Mouse (Mus musculus) CH12.LX (cell line): ENCODE data around the gene Clcnka. TPM values are rescaled to one million over a fixed set of nuclear protein-coding genes. Genes with fewer than 3 reads are reported as not detected.

Experiments used
- DNase-seq: peaks from one replicate; pipeline ENCODE4 v3.0.0-alpha.2; 2013; ENCODE audit errors: extremely low read depth
- H3K27ac ChIP-seq: 2 replicates; pipeline ENCODE4 v1.5.1; 2012; ENCODE audit warnings: low read depth, mild to moderate bottlenecking, control low read depth, moderate library complexity; ENCODE audit not compliant: insufficient read depth
- H3K27me3 ChIP-seq: replicated peaks from 2 replicates; pipeline ENCODE3; 2012; ENCODE audit warnings: inconsistent platforms
- H3K36me3 ChIP-seq, 2 experiments: replicated peaks in 1 of 2; 2 replicates each; pipeline versions ENCODE3 to v1.6.1; 2012; ENCODE audit warnings: inconsistent platforms in 1 of 2, low read length in 1 of 2, mild to moderate bottlenecking in 1 of 2, mixed read lengths in 1 of 2, moderate library complexity in 1 of 2; ENCODE audit not compliant: control insufficient read depth in 1 of 2, insufficient read depth in 1 of 2
- H3K4me1 ChIP-seq, 2 experiments: 2 replicates each; pipeline ENCODE4 v1.6.1; 2012; ENCODE audit warnings: inconsistent platforms in 1 of 2, moderate library complexity in 1 of 2; ENCODE audit not compliant: insufficient read depth in 2 of 2, control insufficient read depth in 1 of 2
- H3K4me2 ChIP-seq: 2 replicates; pipeline ENCODE4 v1.6.1; 2012; ENCODE audit warnings: low read depth, mild to moderate bottlenecking, control low read depth; ENCODE audit not compliant: poor library complexity, insufficient read depth, severe bottlenecking
- H3K4me3 ChIP-seq, 3 experiments: fragments of 150-350 bp in 1 of 3; sonication (generic) in 1 of 3; replicated peaks in 1 of 3; 2 replicates each; pipeline versions ENCODE3 to v1.5.1; 2011 to 2012; ENCODE audit warnings: low read depth in 2 of 3, low read length in 2 of 3, mild to moderate bottlenecking in 2 of 3, moderate library complexity in 2 of 3, control low read depth in 1 of 3, improper control_type of control experiment in 1 of 3, inconsistent platforms in 1 of 3, mixed read lengths in 1 of 3; ENCODE audit not compliant: poor library complexity in 1 of 3
- H3K79me2 ChIP-seq: replicated peaks from 2 replicates; pipeline ENCODE4 v1.6.1; 2012; ENCODE audit warnings: mild to moderate bottlenecking, moderate library complexity; ENCODE audit not compliant: control insufficient read depth, poor library complexity, insufficient read depth, severe bottlenecking; ENCODE audit errors: extremely low read depth
- H3K9ac ChIP-seq: 2 replicates; pipeline ENCODE4 v1.6.1; 2012; ENCODE audit warnings: low read depth, mild to moderate bottlenecking, control low read depth, moderate library complexity; ENCODE audit not compliant: insufficient read depth
- H3K9me3 ChIP-seq: replicated peaks from 2 replicates; pipeline ENCODE3; 2012; ENCODE audit warnings: low read length, inconsistent platforms, mixed read lengths
- BHLHE40 ChIP-seq: IDR thresholded peaks from 2 replicates; pipeline ENCODE4 v1.6.1; 2011; ENCODE audit warnings: mild to moderate bottlenecking, low read depth, low read length, improper control_type of control experiment
- CHD1 ChIP-seq: IDR thresholded peaks from 2 replicates; pipeline ENCODE4 v1.6.1; 2012; ENCODE audit warnings: low read depth, low read length, improper control_type of control experiment, inconsistent platforms
- CHD2 ChIP-seq: IDR thresholded peaks from 2 replicates; pipeline ENCODE4 v1.6.1; 2011; ENCODE audit warnings: low read length, improper control_type of control experiment
- ETS1 ChIP-seq: conservative IDR thresholded peaks from 2 replicates; pipeline ENCODE4 v1.6.1; 2012; ENCODE audit warnings: low read depth, mild to moderate bottlenecking, inconsistent platforms, low read length, improper control_type of control experiment, moderate library complexity
- GABPA ChIP-seq: IDR thresholded peaks from 2 replicates; pipeline ENCODE4 v1.6.1; 2012; ENCODE audit warnings: low read depth, low read length, improper control_type of control experiment, inconsistent platforms; ENCODE audit not compliant: insufficient replicate concordance
- HCFC1 ChIP-seq: IDR thresholded peaks from 2 replicates; pipeline ENCODE4 v1.6.1; 2012; ENCODE audit warnings: low read depth, mild to moderate bottlenecking, inconsistent platforms, low read length, improper control_type of control experiment
- IRF4 ChIP-seq: IDR thresholded peaks from 2 replicates; pipeline ENCODE4 v1.6.1; 2014; ENCODE audit warnings: low read depth, mild to moderate bottlenecking, inconsistent platforms, low read length, improper control_type of control experiment
- JUND ChIP-seq: conservative IDR thresholded peaks from 2 replicates; pipeline ENCODE4 v1.6.1; 2011; ENCODE audit warnings: low read depth, low read length, improper control_type of control experiment
- KAT2A ChIP-seq: IDR thresholded peaks from 2 replicates; pipeline ENCODE4 v1.6.1; 2012; ENCODE audit warnings: low read length, improper control_type of control experiment, inconsistent platforms; ENCODE audit not compliant: insufficient replicate concordance
- MAFK ChIP-seq: IDR thresholded peaks from 2 replicates; pipeline ENCODE4 v1.6.1; 2011; ENCODE audit warnings: low read length, improper control_type of control experiment; ENCODE audit not compliant: insufficient replicate concordance
- MAX ChIP-seq: IDR thresholded peaks from 2 replicates; pipeline ENCODE4 v1.6.1; 2011; ENCODE audit warnings: low read length, improper control_type of control experiment
- MEF2A ChIP-seq: IDR thresholded peaks from 2 replicates; pipeline ENCODE4 v1.6.1; 2014; ENCODE audit warnings: low read depth, mild to moderate bottlenecking, inconsistent platforms, low read length, improper control_type of control experiment, borderline replicate concordance
- MXI1 ChIP-seq: IDR thresholded peaks from 2 replicates; pipeline ENCODE4 v1.6.1; 2011; ENCODE audit warnings: mild to moderate bottlenecking, low read depth, low read length, improper control_type of control experiment
- NELFE ChIP-seq: IDR thresholded peaks from 2 replicates; pipeline ENCODE4 v1.6.1; 2011; ENCODE audit warnings: low read depth, low read length, improper control_type of control experiment
- PAX5 ChIP-seq: IDR thresholded peaks from 2 replicates; pipeline ENCODE4 v1.6.1; 2012; ENCODE audit warnings: low read length, inconsistent platforms, mixed read lengths
- POLR2A ChIP-seq: IDR thresholded peaks from 2 replicates; pipeline ENCODE4 v1.6.1; 2011; ENCODE audit warnings: low read depth, mild to moderate bottlenecking, improper control_type of control experiment, low read length
- POLR2AphosphoS2 ChIP-seq: IDR thresholded peaks from 2 replicates; pipeline ENCODE4 v1.6.1; 2011; ENCODE audit warnings: low read depth, low read length, improper control_type of control experiment
- RCOR1 ChIP-seq: conservative IDR thresholded peaks from 2 replicates; pipeline ENCODE4 v1.6.1; 2012; ENCODE audit warnings: low read depth, mild to moderate bottlenecking, inconsistent platforms, low read length, improper control_type of control experiment
- SIN3A ChIP-seq: IDR thresholded peaks from 2 replicates; pipeline ENCODE4 v1.6.1; 2012; ENCODE audit warnings: low read length, improper control_type of control experiment, inconsistent platforms
- TBP ChIP-seq: conservative IDR thresholded peaks from 2 replicates; pipeline ENCODE4 v1.6.1; 2011; ENCODE audit warnings: low read depth, low read length, improper control_type of control experiment
- UBTF ChIP-seq: IDR thresholded peaks from 2 replicates; pipeline ENCODE4 v1.6.1; 2012; ENCODE audit warnings: low read depth, mild to moderate bottlenecking, inconsistent platforms, low read length, improper control_type of control experiment, moderate library complexity
- ZMIZ1 ChIP-seq: IDR thresholded peaks from 2 replicates; pipeline ENCODE4 v1.6.1; 2012; ENCODE audit warnings: low read depth, mild to moderate bottlenecking, inconsistent platforms, low read length, improper control_type of control experiment
- ZNF384 ChIP-seq: IDR thresholded peaks from 2 replicates; pipeline ENCODE4 v1.6.1; 2012; ENCODE audit warnings: low read depth, low read length, improper control_type of control experiment, inconsistent platforms
- dilution Hi-C: fragments of 300-500 bp; cut with MboI; formaldehyde crosslinking; loops from 2 replicates; pipeline ENCODE4 v1.14.3; 2020; ENCODE audit warnings: low sequenced_read_pairs; ENCODE audit not compliant: extremely low pct_unique_long_range_greater_than_20kb, extremely low pct_ligation_motif_present
- in situ Hi-C: fragments of 300-500 bp; cut with MboI; formaldehyde crosslinking; loops from 3 replicates; pipeline ENCODE4 v1.14.3; 2019; ENCODE audit warnings: low sequenced_read_pairs, low pct_ligation_motif_present, low pct_unique_long_range_greater_than_20kb, mixed read lengths
- polyA plus RNA-seq: library from polyadenylated mRNA; unstranded; fragments of >175 nt; gene quantifications from 2 replicates; pipeline ENCODE4 v1.2.1, GENCODE M21; 2012; ENCODE audit warnings: low read depth; ENCODE audit not compliant: insufficient read length
- total RNA-seq, 2 experiments: library from RNA; depleted of rRNA; stranded (reverse); fragments of 300-350 nt in 1 of 2; fragments of >200 nt in 1 of 2; gene quantifications; 2 replicates each; pipeline ENCODE4 v1.2.3; 2012 to 2014

The Clcnka gene
- total and polyA plus RNA-seq, 3 experiments = not detected

DNA sequence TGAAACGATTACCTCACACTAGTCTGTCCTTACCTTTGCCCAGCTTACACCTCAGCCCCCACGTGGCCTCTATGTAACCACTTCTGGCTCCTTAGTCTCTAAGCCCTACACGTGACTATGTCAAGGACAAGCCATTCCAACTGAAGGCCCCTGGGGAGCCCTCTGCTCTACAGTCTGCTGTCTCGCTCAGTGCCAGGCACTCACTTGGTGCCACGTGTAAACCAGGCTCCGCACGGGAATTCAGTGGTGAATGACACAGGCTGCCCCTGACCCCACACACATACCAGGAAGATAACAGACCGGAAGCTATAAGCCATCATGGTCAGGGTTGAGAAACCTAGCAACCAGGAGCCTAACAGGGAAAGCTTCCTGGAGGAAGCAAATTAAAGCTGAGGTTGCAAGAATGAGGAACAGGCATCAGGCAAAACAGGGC, 51.1 kb downstream of the Clcnka start:
- dilution Hi-C loops = no loop called here
- no peak for DNase-seq
- H3K4me1 ChIP-seq = peaks cover 0 to under 1% of the 10 kb centered on the region in 2 experiments; a peak in 1 of 4 replicates
- TF ChIP-seq UBTF (no peak), GABPA (no peak), MAX (no peak), JUND (no peak), RCOR1 (no peak), NELFE (no peak), POLR2A (no peak), TBP (no peak), PAX5 (no peak), ZMIZ1 (no peak)
- no peaks in the 10 kb centered on the region for H3K79me2 ChIP-seq
- H3K9ac ChIP-seq = no peak overlapping the region
- H3K4me3 ChIP-seq = no peak overlapping the region
- no peak overlapping the region for H3K27ac ChIP-seq
- in situ Hi-C loops = no loop called here
- peaks cover 5% of the 10 kb centered on the region for H3K9me3 ChIP-seq
- H3K27me3 ChIP-seq = peaks cover 72% of the 10 kb centered on the region
- H3K36me3 ChIP-seq = no peaks in the 10 kb centered on the region
- H3K4me2 ChIP-seq = no peak overlapping the region

DNA sequence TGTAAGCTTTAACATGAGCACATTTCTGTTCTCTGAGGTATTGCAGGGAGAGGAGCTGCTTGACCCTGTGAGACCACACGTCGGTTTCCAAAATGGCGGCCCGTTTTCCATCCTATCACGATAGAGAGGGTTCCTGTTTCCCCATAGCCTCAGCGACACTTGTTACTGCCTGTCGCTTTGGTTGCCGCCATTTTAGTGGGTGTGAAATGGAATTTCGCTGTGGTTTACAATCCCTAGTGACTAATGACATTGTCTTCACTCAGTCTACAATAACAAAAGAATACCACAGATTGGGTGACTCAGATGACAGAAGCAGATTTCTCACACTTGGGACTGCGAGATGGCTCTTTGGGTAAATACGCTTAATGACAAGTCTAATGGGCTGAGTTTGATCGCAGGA, 53.3 kb downstream of the Clcnka start:
- TF ChIP-seq KAT2A (no peak), MAX (no peak), BHLHE40 (no peak), CHD2 (no peak), PAX5 (no peak), MAFK (no peak), HCFC1 (no peak), ZNF384 (no peak), IRF4 (no peak), SIN3A (no peak), MXI1 (no peak), CHD1 (no peak), ETS1 (no peak), POLR2AphosphoS2 (no peak), GABPA (no peak), MEF2A (no peak)
- no peak overlapping the region for H3K4me3 ChIP-seq
- H3K9ac ChIP-seq = no peak overlapping the region
- H3K4me2 ChIP-seq = no peak overlapping the region
- H3K9me3 ChIP-seq = peaks cover 5% of the 10 kb centered on the region
- in situ Hi-C loops (no loop called here), dilution Hi-C loops (no loop called here)
- DNase-seq = no peak
- peaks cover 70% of the 10 kb centered on the region for H3K27me3 ChIP-seq
- no peak overlapping the region for H3K27ac ChIP-seq
- H3K79me2 ChIP-seq = no peaks in the 10 kb centered on the region
- H3K36me3 ChIP-seq = no peaks in the 10 kb centered on the region
- no peaks in the 10 kb centered on the region for H3K4me1 ChIP-seq
